Mouse (Mus musculus) gastrocnemius, postnatal 25 days (tissue): ENCODE measurements around the gene Aadacl3. TPM values are rescaled to one million over a fixed set of nuclear protein-coding genes. Genes with fewer than 3 reads are reported as not detected.
A peak's percentile ranks its signal among the peaks of the same experiment; 100 is the strongest.

Source experiments
- DNase-seq: peaks from one replicate; pipeline ENCODE4 v3.0.0; 2022
- long read RNA-seq, 2 experiments: library from polyadenylated mRNA; stranded (forward); transcript quantifications; one replicate each; pipeline ENCODE4 v2.0.0; 2021
- total RNA-seq, 2 experiments: library from RNA; stranded (reverse); gene quantifications; 1 replicate in 1 of 2; 2 replicates in 1 of 2; pipeline ENCODE4 v1.2.3; 2021

Gene Aadacl3
- not detected for total RNA-seq
- long read RNA-seq, experiment 1, result 0 reads
- long read RNA-seq, experiment 2, result 0 reads

- DNase-seq, result no peak
Measured at GRCm38 (mm10) chr4:144463656-144464055, at the start of gene Aadacl3. Gene Aadacl3 (minus strand): TSS chr4:144463756.

GRCm38 (mm10) chr4:144506518-144506917 lies 43.0 kb upstream of the Aadacl3 start:
- DNase-seq, result no peak

DNA sequence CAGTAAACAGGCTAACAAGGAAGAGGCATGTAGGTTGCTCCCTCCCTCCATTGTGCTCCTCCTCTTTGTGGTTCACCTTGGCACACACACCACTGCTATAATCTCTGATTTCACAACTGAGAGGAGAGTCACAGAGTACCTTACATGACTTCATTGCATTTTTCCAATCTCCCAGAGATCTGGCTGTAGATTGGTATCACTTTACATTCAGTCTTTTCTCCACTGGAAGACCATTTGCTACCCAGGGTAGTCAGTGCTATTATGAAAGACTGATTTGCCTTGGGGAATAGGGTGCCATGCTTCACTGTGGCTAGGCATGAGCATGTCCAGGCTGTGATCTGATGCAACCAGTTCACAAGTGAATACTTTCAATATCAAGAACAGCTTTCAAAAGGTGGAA lies 29.8 kb upstream of the Aadacl3 start:
- DNase-seq, result no peak

DNA sequence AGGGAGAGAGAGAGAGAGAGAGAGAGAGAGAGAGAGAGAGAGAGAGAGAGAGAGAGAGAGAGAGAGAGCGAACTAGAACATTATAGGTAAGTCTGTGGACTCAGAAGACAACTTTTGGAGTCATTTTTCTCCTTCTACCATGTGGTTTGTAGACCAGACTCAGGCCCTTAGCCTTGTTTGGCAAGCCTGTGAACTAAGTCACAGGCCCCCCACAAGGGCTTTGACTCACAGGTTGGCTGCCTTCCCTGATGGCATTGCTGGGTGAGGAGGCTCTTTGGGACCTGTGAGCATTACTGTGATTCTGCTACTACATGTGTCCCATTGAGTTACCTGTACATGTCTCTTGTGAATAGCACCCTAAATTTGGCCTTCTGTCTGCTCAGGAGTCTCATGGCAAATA lies 4.5 kb upstream of the Aadacl3 start:
- no peak for DNase-seq

DNA sequence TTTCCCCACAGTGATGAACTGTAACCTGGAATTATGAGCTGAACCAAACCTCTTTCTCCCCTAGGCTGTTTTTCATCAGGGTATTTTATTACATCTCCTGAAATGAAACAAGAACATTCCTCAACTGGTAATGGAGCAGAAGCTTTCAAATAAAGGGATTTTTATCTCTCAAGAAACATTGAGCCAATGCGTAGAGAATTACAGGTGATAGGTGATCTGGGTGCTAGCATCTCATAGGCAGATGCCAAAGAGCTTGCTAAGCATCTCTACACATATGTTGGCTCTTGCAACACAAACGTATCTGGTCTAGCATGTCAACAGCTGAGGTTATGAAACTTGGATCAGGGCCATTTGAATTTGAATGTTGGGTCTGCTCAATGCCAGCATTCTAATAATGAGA lies 1.6 kb upstream of the Aadacl3 start:
- no peak for DNase-seq

GRCm38 (mm10) chr4:144453217-144453616 lies 10.3 kb downstream of the Aadacl3 start, which contains the start of gene Gm9944:
Gene Gm9944 (minus strand): TSS chr4:144453317.
- DNase-seq, result no peak

DNA sequence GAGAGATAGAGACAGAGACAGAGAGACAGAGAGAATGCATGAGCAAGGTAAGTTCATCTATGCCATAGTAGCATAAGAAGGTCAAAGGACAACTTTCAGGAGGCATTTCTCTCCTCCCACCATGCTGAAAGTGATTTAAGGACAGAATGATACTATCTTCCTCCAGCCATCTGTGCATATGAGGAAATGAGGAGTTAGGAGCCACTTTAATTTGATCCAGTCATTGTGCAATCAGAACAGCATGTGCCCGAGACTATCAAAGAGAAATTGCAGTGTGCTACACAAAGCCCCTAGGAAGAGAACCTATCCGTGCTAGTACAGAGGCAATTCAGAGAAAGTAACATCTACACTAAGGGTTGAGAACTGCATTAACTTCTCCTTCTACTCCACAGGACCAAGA lies 15.0 kb downstream of the Aadacl3 start:
- DNase-seq, result no peak

GRCm38 (mm10) chr4:144441582-144441981 lies 22.0 kb downstream of the Aadacl3 start:
- DNase-seq, result no peak

DNA sequence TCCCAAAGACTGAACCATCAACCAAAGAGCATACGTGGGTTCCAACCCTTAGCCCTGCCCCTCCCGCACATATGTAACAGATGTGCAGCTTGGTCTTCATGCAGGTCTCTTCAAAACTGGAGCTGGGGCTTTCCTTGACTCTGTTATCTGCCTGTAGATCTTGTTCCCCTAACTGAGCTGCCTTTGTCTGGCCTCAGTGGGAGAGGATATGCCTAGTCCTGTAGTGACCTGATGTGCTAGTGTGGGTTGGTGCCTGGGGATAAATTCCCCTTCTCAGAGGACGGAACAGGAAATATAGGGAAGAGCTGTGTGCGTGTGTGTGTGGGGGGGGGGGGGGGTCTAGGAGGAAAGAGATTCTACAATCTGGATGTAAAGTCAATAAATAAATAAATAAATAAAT lies 22.5 kb downstream of the Aadacl3 start:
- no peak for DNase-seq

DNA sequence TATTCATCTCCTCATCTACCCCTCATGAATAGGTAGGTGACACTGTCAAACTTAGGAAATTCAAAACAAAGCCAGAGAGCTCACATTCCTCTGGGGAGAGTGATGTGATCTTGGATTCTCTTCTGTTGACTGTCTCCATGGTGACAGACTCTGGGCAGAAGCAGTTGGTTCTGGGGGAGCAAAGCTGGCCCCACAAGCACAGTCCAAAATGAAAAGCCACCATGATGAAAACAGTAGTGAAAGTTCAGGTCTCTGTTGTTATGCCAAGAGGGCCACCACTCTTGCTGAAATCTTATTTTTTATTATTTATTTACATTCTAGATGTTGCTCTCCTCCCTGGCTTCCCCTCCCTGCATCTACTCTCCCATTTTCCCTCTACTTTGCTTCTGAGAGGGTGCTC lies 24.9 kb downstream of the Aadacl3 start, which contains the start of gene 1700012P22Rik:
Gene 1700012P22Rik, minus strand, starts transcription at position 101 of the 400 bp plus-strand sequence.
- no peak for DNase-seq

GRCm38 (mm10) chr4:144433216-144433615 lies 30.3 kb downstream of the Aadacl3 start:
- no peak for DNase-seq

DNA sequence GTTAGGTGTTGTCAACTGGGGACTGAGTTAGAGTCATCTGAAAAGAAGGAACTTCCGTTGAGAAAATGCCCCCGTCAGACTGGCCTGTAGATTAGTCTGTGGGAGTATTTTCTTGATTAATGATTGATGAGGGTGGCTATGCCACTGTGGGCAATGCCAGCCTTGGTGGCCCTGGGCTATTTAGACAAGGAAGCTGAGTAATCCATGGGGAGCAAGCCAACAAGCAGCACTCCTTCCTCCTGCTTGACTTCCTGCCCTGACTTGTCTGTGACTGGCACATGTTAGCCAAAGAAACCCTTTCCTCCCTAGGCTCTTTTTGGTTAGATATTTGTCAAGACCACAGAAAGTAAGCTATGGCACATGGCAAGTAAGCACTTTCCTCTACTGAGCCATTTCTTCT lies 32.8 kb downstream of the Aadacl3 start:
- no peak for DNase-seq

GRCm38 (mm10) chr4:144428868-144429267 lies 34.7 kb downstream of the Aadacl3 start:
- DNase-seq, result no peak

DNA sequence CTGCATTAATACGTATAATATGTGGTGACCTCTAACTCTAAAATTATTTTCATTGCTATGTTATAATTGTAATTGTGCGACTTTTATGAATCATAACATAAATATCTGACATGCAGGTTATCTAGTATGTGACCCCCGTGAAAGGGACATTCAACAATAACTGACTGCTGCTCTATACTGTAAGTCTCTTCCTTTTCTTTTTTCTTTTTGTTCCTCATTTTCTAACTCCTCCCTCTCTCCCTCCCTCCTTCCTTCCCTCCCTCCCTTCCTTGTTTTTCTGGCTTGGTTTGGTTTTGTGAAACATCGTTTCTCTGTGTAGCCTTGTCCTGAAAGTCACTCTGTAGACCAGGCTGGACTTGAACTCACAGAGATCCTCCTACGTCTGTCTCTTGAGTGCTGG lies 39.0 kb downstream of the Aadacl3 start:
- DNase-seq, result no peak

GRCm38 (mm10) chr4:144420644-144421043 lies 42.9 kb downstream of the Aadacl3 start:
- no peak for DNase-seq

DNA sequence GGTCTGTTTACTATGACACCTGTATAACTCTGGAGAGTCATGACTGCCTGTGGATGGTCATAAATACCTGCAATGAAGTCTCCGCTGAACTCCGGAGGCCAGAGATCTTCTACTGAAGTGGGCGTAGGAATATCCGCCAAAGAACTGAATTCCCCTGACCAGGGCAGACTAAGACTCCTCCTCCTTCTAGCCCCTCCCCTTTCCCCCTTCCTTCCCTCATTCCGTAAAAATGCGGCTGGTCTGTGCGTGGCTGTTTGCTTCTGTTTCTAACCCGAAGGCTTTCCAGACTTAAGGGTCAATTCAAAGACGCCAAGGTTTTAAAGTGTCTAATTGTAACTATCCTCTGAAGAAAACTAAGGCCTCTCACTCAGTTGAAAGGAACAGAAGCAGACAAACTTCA lies 55.3 kb downstream of the Aadacl3 start, which contains the start of gene Pramef12:
Gene Pramef12, minus strand, starts transcription at position 175 of the 400 bp plus-strand sequence.
- no peak for DNase-seq

DNA sequence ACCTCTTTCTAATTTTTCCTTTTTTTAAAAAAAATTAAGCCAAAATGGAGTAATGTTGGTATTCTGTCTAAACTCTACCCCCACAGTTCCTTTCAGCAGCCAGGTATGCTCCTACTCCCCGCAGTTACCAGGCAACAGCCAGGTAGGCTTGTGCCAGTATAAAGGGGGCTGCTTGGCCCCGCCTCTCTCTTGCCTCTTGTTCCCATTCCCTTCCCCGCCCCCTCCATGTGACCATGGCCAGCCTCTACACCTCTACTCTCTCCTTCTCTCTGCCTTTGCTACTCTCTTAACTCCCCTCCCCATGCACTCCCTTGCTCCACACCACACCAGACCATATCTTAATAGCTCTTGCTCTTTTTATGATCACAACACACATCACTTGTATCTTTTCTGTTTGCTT lies 57.3 kb downstream of the Aadacl3 start:
- no peak for DNase-seq

DNA sequence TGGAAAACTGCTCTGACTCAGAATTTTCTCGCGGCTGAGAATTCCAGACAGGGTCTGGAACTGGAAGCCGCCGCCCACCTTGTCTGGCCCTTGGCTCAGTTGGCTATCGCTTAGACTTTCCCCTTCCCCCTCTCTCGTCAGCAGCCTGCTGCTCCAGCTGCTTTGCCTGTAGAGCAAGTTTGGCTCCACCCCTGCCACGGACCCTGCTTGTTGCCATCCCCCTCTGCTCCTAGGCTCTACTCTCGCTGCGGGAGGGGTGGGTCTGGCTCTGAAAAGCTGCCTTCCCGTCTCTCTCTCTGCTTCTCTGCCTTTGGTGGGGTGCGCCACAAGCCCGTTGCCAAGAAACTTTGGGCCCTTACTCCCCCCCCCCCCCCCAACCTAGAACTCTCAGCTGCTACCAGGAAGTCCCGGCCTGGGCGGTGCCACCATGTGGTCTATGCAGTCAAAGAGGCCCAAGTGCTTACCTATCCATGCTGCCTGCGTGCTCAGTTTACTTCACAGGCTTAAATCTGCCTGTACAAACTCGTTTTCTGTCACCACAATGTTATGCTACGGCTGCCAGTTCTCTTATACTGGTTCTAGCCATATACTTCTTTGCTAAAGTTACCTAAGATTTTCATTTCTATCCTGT lies 59.0 kb downstream of the Aadacl3 start:
- DNase-seq, result peak; percentile 15

Other genes starting within 250 kb of the Aadacl3 start
- not detected for gene Pramel5, start 183.3 kb downstream of the Aadacl3 start, total RNA-seq
- not detected for gene Gm13128, start 133.5 kb downstream of the Aadacl3 start, total RNA-seq
- not detected for gene Gm13119, start 105.8 kb downstream of the Aadacl3 start, total RNA-seq
- not detected for gene Pramef20, start 85.8 kb downstream of the Aadacl3 start, total RNA-seq
- not detected for gene Pramef12, start 55.3 kb downstream of the Aadacl3 start, total RNA-seq
- not detected for gene 1700012P22Rik, start 25.0 kb downstream of the Aadacl3 start, total RNA-seq
- not detected for gene Gm9944, start 10.4 kb downstream of the Aadacl3 start, total RNA-seq
- not detected for gene 9430007A20Rik, start 56.1 kb upstream of the Aadacl3 start, total RNA-seq
- not detected for gene Gm13124, start 101.4 kb upstream of the Aadacl3 start, total RNA-seq
- gene Aadacl4, start 150.0 kb upstream of the Aadacl3 start, total RNA-seq, result not detected
- gene Gm436, start 222.6 kb upstream of the Aadacl3 start, total RNA-seq, result not detected